Mouse (Mus musculus): ENCODE data around the gene Nbl1. TPM values are rescaled to one million over a fixed set of nuclear protein-coding genes. Genes with fewer than 3 reads are reported as not detected.

Gene Nbl1
- total RNA-seq, 2 experiments from 2014 or later = 19.6 to 20.8 TPM

DNA sequence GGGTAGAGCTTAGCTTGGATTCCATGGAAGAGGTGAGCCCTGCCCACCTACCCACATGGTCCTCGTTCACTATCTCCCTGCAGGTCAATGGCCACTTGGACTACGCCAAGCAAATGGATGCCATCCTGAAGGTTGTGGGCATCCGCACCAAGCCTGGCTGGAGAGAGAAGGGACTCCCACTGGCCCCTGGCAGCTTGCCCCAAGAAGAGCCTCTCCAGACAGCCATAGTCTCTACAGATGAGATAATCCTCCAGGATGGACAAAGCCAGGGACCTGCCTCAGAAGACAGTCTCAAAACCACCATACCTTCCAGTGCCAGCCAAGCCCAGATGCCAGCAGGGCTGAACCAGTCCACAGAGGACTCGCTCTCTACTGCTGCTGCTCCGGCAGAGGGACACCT, 34.8 kb downstream of the Nbl1 start:
- no peak for DNase-seq

DNA sequence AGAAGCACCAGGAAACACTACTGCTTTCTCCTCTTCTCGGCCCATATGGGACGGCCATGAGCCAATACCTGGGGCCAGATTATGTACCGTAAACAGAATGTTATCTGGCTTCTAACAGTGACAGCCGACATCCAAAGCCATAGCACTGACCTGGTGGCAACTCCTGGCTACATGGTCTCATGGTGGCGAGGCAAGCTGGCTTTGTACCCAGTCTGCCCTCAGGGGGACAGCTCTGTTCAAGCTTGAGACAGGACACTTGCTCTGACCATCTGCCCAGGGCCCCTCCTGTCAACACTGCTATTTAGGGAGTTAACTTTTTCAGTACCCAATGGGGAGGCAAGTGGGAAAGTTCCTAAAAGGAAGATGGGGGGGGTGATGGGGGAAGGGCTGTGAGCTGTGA, 35.5 kb downstream of the Nbl1 start:
- DNase-seq = no peak

DNA sequence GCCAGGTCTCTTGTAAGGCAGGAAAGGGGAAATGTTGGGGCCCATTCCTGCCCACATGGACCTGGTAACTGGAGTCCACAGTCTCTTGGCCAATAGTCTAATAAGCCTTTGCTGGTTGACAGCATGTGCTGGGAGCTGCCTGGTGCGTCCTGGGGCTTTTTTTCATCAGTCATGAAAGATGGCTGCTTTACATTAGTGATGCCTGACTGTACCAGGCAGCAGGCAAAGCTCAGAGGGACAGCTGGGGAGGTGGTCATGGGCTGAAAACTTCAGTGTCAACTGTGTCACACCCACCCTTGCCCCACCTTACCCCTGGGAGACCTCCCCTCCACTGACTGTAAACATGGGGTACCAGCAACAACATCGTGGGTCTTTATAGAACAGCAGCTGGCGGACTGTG, 37.0 kb downstream of the Nbl1 start:
- DNase-seq = no peak

DNA sequence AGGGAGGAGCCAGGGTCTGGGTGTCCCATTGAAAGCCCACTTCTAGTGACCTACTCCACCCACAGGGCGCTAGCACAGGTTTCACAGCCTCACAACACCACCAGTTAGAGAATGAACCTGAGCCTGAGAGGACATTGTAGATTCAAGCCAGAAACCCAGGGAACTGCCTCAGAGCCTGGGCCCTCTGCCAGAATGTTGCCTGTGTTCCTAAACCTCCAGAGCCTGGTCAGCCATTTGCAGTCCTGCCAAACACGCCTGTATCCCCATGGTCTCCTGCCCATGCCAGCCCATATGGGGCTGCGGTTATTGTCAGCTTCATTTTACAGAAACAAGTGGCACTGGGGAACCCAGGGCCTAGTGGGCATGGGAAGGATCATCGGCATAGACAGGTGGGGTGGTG, 37.5 kb downstream of the Nbl1 start:
- DNase-seq = peak; percentile 66

- peak; percentile 55 for DNase-seq
Measured at GRCm38 (mm10) chr4:139054300-139054923, 38.4 kb downstream of the Nbl1 start.

GRCm38 (mm10) chr4:139053391-139053790, 39.4 kb downstream of the Nbl1 start:
- no peak for DNase-seq

DNA sequence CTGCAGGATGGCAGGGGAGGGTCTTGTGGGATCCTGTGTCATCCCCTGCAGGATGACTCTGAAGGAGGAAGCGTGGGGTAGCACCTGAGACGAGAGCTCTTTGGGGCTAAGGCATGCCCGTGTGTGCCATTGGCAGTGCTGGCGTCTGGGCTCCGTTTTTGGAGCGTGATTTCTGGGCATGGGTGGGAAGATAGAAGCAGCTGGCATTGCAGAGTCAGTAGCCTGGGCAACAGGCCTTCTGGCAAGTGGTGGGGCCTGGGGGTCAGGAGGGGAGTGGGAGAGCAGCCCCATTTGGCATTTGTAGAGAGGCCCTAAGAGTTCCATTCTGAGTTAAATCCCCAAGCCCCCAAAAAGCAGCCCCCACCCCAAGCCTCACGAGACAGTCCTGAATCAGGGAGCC, 40.0 kb downstream of the Nbl1 start:
- DNase-seq = no peak

- DNase-seq = no peak
Measured at GRCm38 (mm10) chr4:139048518-139048917, 44.3 kb downstream of the Nbl1 start.

- DNase-seq = no peak
Measured at GRCm38 (mm10) chr4:139046354-139046753, 46.4 kb downstream of the Nbl1 start.

- no peak for DNase-seq
Measured at GRCm38 (mm10) chr4:139044566-139044965, 48.2 kb downstream of the Nbl1 start.

GRCm38 (mm10) chr4:139043600-139043999, 49.2 kb downstream of the Nbl1 start:
- no peak for DNase-seq

GRCm38 (mm10) chr4:139042611-139043010, 50.2 kb downstream of the Nbl1 start:
- no peak for DNase-seq

DNA sequence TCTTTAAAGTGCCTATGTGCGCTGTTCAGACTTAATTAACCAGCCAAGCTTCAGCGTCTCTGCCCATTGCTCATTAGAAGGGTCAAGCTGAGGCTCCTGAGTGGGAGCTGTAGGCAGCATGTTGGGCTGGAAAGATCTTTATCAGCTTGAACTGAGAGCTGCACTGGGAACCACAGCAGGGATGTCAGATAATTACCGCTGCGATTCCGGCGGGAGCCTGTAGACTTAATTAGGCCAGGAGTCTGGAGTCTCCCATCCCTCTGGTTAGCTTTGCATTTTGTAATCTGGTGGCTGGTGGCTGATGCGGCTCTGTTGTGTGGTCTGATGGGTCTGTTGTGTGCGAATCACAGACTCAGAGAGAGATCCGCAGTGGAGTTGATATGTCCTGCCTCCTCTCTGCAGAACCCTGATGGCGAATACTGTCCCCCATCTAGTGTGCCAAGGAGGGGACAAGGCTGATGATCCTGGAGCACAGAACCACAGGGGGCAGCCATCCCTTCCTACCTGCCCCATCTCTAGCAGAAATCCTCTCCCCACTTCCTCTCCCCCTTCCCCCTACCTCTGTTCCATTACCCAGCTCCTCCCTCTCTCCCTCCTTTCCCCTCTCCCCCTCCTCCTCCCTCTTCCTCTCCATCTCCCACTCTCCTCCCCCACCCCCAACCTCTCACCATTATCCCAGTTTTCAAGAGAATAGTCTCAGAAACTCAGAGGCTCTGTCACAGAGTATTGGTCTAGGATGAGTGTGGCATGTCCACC, 52.5 kb downstream of the Nbl1 start:
- DNase-seq = no peak

DNA sequence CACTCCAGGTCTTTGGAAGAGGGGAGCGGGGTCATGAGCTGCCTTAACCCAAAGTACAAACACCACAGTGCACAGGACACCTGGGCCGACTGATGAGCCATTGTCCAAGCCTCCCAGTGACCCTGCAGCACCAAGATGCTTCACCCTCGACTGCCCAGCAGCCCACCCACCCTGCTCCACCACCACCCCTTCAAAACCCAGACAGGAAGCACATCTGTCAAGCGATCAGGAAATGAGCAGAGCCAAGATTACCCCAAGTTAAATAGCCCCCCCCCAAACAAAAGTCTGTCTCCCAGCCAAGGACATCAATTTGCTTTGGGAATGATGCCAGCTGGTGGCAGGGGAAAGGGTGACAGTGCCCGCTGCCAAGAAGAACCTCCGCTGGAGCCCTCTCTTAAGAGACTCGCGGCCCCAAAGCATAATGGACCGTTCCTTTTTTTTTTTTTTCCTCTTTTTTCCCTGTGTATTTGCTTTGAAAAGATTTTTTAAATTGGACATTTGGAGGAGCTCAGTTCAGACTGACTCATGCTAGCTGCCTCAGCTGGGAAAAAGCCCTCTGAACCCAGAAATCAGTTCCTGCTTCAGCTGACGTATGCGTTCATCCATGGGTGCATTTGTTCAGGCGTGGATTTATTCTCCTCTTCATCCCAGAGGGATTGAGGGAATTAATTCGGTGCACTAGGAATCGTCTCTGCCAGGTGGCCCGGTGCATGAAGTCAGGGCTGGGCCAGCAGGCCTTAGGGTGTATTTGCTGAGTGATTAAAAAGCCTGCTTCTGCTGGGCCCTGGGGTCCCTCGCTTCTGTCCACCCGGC, 54.8 kb downstream of the Nbl1 start:
- peak; percentile 47 for DNase-seq

DNA sequence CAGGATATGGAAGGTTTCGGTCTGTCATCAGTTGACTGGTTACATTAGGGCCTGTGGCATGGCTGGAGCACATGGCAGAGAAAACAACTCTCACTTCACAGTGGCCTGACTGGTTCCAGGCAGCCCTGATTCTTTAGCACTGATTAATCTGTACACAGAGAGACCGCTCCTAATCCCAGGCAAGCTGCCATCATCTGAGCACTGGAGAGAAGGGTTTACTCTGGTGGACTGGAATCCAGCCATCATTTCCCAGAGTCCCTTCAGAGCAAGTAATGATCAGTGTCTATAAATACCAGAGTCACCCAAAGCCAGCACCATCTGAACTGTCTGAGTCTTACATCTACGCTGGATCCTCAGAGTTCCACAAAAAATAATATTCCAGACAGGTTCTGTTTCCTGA, 57.0 kb downstream of the Nbl1 start:
- DNase-seq = peak; percentile 32

- no peak for DNase-seq
Measured at GRCm38 (mm10) chr4:139034942-139035341, 57.9 kb downstream of the Nbl1 start.

GRCm38 (mm10) chr4:139034540-139034939, 58.3 kb downstream of the Nbl1 start:
- DNase-seq = no peak

- no peak for DNase-seq
Measured at GRCm38 (mm10) chr4:139034010-139034367, 58.8 kb downstream of the Nbl1 start.

- no peak for DNase-seq
Measured at GRCm38 (mm10) chr4:139033263-139034009, 59.4 kb downstream of the Nbl1 start.

- no peak for DNase-seq
Measured at GRCm38 (mm10) chr4:139032521-139032920, 60.3 kb downstream of the Nbl1 start.
